Mouse (Mus musculus) retina, adult 2 months (tissue): ENCODE data around the gene Oas2.
A peak's percentile ranks its signal among the peaks of the same experiment; 100 is the strongest.
"Not testable (repeated sequence)": the region's sequence is repeated elsewhere in the genome, so short reads cannot be mapped to it uniquely, and the experiment has no call there.

Experiments used
- DNase-seq: peaks from one replicate; pipeline ENCODE4 v3.0.0-alpha.2; 2012; ENCODE audit warnings: low read depth, low spot score

Gene Oas2

DNA sequence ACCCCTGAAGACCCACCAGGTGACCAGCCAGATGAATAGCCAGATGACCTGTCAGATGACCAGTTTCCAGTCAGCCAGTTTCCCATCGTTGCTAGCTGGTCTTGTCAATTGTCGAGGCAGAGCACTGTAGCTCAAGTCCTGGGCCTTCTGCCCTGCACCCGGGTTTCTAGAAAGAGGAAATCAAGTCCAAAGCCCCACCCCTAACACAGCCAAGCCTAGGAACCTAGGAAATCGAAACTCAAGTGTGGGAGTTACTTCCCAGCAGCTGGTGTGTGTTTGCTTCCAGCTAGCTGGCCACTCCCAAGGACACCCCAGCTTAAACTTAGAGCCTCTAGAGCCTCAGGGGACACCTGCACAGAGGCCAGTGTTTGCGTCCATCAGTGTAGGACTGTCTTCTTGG is at the start of gene Oas2:
Gene Oas2, minus strand, starts transcription at position 166 of the 400 bp plus-strand sequence.
- DNase-seq = no peak

DNA sequence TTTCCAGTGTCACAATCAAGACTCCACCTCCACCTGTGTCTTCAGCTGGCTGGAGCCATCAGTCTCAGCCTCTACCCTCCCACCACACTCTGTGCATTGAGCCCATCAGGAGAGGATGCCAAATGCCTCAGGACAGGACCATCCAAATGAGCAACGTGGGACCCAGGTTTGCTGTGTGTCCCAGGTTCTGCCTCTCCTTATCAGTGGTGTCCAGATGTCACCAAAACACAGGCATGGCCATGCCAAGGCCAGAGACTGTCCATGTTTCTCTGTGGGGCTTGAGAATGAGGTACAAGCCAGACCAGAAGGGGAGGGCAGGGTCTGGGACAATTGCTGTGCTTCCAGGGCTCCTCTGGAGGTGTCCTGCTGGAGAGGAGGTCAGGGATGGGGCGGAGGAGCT is 49.3 kb upstream of the Oas2 start:
- DNase-seq = not testable (repeated sequence)

DNA sequence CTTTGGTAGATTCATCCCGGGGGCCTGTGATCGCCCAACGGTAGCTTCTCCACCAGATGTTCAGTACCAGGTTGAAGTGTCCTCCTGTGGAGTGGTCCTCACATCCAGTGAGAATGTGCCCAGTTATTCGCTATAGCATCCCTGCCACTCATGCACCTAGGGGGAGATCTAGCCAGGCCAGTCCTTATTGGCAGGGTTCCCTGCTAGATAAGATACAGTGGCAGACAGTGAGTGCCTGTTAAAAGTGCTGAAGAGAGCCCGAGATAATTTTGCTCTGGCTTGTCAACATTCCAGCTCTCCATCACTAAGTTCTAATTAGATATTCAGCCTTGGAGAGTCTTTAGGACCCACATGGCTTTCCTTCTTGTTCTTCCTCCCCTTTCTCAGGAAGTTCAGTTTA is 48.5 kb upstream of the Oas2 start:
- DNase-seq = not testable (repeated sequence)

DNA sequence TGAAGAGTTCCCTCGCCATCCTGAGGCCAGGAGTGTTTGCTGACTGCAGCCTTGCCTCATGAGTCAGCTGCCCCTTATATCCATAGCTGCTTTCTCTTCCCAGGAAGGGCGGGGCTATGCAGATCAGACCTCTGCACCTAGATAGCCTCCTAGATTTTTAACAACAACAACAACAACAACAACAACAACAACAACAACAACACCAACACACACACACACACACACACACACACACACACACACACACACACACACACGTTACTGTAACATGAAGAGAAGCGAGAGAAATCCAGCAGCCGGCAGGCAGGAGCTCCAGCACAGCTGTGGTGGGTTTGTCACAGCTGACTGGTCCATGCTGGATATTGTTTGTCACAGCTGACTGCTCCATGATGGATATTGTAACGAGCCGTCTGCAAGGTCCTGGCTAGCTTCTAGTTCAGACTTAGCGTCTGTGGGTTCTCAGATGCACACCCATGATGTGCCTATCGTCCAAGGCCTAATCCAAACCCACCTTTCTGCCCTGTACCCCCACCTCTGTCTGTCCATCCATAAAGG is 45.9 kb upstream of the Oas2 start, which contains the start of gene Oas1e:
Gene Oas1e, minus strand, starts transcription at position 51 of the 555 bp plus-strand sequence.
- not testable (repeated sequence) for DNase-seq

DNA sequence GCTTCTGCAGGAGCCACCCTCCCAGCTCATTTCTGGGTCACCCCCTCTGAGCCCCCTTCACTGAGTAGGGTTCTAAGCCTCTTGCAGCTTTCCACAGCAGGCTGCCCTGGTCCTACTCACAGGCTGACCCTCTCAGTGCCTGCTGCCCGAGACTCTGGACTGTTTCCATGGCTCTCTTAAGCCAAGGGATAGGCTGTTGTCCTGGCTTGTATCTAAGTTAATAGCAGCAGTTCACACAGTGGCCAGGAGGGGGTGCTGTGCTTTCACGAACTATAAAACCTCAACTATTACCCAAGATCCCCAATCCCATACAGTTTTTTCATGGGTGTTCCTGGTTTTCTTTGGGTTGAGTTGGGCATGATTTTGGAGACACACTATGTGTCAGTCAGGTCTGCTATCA is 43.4 kb upstream of the Oas2 start:
- no peak for DNase-seq

DNA sequence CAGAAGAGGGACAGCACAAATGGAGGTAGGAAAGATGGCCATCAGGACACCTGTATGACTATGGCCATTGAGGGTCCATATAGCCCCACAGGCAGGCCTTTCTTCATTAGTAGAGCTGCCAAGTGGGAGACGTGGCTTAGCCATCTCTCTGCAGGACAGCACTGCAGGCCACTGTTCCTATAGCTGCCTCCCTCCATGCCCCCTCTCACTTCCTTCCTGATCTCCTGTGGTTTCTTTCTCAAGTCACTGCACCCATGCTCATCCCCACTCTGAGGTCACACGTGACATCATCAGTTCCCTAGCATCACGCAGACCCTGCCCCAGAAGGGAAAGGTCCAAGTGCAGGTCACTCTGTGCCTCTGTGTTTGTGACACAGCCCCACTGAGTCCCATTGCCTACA is 37.4 kb upstream of the Oas2 start:
- DNase-seq = no peak

- no peak for DNase-seq
Measured at GRCm38 (mm10) chr5:120782446-120782845, 32.8 kb upstream of the Oas2 start.

DNA sequence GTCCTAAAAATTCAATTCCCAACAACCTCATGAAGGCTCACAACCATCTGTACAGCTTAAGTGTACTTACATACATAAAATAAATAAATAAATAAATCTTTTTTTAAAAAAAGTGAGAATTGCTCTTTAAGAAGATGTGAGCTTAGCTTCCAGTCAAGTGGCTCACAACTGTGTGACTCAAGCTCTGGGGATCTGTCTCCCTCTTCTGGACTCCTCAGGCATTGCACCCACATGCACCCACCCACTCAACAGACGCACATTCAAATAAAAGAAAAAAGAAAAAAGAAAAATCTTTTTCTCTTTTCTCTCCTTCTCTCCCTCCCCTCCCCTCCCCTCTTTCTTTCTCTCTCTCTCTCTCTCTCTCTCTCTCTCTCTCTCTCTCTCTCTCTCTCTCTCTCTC is 32.0 kb upstream of the Oas2 start:
- no peak for DNase-seq

- no peak for DNase-seq
Measured at GRCm38 (mm10) chr5:120779922-120780321, 30.3 kb upstream of the Oas2 start.

DNA sequence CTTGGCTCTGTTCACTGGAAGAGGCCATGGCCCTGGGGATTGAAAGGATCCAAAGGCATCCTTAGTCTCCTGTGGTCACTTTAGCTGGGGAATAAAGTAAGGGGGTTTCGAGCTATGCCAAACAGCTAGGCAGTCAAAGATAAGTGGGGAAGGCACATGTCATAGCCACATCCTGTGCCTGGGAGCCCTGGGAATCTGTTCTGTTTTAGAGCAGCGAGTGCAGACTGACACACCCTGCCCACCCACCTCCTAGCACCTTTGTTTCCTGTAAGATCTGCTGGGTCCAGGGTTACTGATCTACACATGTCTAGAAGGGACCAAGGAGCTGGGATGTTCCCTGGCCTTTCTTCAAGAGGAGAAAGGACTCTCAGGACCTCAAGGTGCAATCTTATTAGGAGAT is 29.3 kb upstream of the Oas2 start:
- DNase-seq = no peak

- DNase-seq = no peak
Measured at GRCm38 (mm10) chr5:120777478-120777877, 27.8 kb upstream of the Oas2 start, which contains the start of gene Oas3. Gene Oas3, minus strand, starts transcription at chr5:120777661.

DNA sequence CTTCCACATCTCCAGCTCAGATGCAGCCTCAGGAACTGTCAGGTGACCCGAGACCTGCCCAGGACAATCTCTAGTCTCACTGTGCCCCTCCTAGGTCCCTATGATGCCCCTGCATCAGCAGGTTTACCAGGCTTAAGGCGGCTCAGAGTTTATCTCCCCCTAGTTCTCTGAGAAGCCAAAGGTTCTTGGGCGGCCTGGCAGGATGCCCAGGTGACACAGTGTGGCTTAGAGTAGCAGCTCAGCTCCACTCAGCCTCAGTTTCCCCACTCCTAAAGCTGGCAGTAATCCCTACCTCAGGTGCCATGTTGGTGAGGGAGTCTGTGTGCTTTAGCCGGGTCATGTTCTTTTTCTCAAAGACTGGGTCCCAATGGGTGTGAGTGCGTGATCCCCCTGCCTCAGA is 27.1 kb upstream of the Oas2 start:
- no peak for DNase-seq

DNA sequence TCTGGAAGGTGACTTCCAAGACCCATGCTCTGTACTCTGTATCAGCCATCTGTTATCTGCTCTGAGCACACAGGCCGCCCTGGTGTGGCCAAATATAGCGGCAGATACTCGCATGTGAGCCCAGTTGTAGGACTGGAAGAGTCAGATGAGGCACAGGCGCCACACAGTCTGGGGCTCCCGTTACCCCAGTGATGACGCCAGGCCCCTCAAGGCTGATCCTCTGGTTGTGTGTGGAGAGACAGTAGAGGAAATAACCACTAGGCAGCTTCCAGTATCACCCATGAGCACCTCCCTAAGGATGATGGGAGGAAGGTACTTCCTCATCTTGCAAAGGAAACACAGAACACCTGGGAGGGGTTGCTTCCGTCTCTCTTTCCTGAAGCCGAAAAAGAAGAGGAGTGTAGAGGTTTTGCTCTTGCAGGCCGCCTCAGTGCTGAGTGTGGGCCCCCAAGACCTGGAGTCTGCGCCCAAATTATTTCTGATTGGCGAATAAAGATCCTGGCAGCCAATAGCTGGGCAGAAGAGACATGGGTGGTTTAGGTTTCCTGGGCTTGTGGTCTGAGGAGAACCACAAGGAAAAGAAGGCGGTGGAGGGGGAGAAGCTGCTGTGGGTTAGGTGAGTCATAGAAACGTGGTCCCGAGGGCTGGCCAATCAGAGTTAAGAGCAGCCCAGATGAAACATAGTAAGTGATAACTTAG is 25.8 kb upstream of the Oas2 start:
- DNase-seq = no peak

DNA sequence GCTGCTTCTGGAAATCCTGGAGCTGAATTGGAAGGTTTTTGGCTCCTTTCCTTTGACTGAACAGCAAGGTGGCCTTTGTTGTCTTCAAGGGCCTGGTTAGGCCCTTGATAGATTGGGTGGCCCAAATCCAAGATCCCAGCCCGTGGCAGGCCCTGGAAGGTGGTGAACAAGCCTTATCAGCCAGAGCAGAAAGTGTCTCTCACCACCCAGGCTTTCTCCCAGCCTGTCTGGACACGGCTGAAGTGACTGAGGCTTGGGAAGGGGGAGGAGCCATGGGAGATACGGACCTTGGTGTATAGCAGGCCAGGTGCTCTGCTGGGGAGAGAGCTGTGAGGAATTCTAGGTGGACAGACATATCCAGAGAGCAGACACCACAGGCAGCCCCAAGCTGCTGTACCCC is 19.7 kb upstream of the Oas2 start:
- DNase-seq = no peak

DNA sequence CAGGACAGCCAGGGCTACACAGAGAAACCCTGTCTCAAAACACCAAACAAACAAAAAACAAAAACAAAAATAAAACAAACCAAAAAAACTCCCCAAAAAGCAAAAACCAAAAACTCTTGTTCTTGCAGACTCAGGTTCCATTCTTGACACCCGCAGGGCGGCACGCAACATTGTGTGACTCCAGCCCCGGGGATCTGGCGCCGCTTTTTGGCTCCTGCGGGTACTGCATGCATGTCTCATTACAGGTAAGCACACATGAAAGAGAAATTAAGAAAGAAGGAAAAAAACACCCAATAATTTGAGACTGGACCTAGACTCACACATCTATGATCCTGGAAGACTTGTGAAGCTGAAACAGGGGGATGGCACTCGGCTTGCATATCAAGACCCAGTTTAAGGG is 15.4 kb upstream of the Oas2 start:
- DNase-seq = no peak

- no peak for DNase-seq
Measured at GRCm38 (mm10) chr5:120761901-120762300, 12.2 kb upstream of the Oas2 start.

- no peak for DNase-seq
Measured at GRCm38 (mm10) chr5:120754215-120754614, 4.6 kb upstream of the Oas2 start.

DNA sequence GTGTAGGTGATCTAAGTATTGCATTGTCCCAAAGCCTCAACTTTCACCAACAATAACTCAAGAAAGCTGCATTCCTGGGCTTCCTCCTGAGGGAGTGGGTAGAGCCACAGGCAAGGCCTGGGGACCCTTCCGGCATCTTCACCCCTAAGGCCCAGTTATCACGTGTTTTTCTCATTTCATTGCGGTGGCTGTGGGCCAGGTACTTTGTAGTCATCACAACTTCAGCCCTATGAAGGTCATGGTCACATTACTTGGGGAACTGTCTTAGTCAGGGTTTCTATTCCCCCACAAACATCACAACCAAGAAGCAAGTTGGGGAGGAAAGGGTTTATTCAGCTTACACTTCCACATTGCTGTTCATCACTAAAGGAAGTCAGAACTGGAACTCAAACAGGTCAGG is 3.1 kb upstream of the Oas2 start:
- DNase-seq = no peak

DNA sequence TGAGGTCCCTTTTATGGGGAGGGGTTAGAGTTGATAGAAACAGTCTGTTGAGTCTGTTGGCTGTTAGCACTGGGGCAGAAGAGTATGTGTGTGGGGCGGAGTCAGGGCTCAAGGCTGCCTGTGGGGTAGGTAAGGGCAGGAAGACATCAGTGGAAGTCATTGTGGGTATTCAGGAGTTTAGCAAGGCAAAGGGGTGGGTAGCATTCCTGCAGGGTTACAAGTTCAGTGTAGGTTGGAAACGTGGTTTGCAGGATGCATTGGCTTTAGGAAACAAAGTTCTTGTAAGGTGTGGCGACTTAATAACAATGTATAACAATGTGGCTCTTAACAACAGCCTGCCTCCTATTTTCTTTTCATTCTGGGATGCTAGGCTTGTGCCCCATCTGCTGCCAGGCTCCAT is 1.6 kb upstream of the Oas2 start:
- DNase-seq = no peak

DNA sequence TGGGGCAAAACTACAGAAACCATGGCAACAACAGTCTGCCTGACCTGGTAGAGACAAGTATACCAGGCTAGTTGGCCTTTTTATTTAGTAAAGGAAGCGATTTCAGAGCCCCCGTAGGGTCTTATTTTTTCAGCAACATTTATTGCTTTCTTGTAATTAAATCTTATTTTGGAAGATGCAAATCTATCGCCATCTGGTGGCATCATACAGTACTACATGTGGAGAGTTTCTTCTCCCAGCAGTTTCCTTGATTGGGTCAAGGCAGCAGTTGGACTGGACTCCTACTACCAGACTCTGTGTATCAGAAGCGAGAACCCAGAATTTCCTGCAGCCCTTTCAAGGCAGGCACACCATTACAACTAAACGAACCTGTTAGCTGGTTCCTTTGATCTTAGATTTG is 3.2 kb downstream of the Oas2 start:
- peak; percentile 34 for DNase-seq

- DNase-seq = no peak
Measured at GRCm38 (mm10) chr5:120742125-120742524, 7.5 kb downstream of the Oas2 start.

DNA sequence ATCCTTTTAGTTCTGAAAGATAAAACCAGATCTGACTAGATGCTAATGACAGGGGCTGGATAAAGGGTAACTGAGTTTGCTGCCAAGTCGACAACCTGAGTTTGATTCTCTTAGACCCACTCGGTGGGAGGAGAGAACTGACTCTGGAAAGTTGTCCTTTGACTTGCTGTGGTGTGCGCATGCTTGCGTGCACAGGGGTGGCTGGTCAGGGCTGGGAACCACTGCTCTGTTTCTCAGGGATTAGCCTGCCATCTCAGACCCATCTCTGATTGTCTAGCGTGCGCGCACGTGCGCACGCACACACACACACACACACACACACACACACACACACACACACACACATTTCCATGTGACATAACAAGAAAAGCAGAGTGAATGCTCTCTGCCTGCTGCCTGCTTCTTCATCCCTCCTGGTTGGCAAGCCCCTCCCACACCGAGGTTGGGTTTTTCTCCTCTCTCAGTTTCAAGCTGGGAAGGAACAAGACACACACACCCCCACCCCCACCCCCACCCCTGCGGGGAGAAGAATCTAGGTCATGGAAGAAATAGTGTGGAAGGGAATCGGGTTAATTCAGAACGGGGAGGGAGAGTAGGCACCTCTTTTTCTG is 15.2 kb downstream of the Oas2 start:
- no peak for DNase-seq

GRCm38 (mm10) chr5:120733696-120734095 is 16.0 kb downstream of the Oas2 start:
- no peak for DNase-seq
